Mouse (Mus musculus): ENCODE measurements around the gene Zfp605. TPM values are rescaled to one million over a fixed set of nuclear protein-coding genes. Genes with fewer than 3 reads are reported as not detected.

Zfp605 gene
- polyA plus RNA-seq, 1 experiment = 2.2 TPM

DNA sequence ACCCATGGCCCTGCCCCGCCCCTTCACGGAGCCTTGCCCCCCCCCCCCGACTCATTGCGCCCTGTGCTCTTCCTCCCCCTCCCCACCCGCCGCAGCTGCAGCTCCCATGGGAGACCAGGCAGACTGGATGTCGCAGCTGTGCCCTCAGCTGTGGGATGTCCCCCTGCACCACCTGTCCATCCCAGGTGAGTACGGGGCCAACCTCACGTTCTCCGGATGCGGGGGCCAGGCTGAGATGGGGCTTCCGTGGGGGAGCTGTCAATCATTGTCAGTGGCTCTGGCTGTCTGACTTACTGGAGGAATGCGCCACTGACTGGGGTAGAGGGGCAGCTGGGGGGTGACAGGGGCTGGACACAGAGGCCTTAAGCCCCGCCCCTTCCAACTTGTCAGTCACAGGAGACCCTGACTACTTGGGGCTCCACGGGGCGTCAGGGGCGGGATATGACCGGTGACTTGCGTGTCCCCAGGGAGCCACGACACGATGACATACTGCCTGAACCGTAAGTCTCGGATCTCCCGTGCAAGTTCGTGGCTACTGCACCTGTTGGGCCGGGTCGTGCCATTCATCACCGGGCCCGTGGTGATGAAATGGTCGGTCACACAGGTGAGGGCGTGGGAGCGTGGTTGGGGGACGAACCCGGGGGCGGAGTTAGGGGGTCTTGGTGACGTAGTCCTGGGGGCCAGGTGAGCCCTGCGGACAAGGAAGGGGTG lies 8.8 kb upstream of the Zfp605 start:
- no peaks in the 10 kb centered on the region for H3K27me3 ChIP-seq (ENCODE audit: control insufficient read depth, insufficient read depth, insufficient read length)
- H3K36me3 ChIP-seq (ENCODE audit: control insufficient read depth, insufficient read depth) = peaks cover 31% of the 10 kb centered on the region
- no peak overlapping the region for H3ac ChIP-seq (ENCODE audit: control insufficient read depth, insufficient read length, low read depth)
- no peak for TF ChIP-seq USF1 (IDR thresholded peaks at IDR 0.05; ENCODE audit: low read depth)
- peak; percentile 22 for TF ChIP-seq MYOD1 (IDR thresholded peaks at IDR 0.05; ENCODE audit: control insufficient read depth, insufficient read length, low read depth)
- H3K79me2 ChIP-seq (ENCODE audit: control insufficient read depth, insufficient read depth) = peaks cover 19% of the 10 kb centered on the region
- peaks cover 8% of the 10 kb centered on the region for H3K79me3 ChIP-seq (ENCODE audit: low read depth)
- no peak overlapping the region for H3K4me3 ChIP-seq (ENCODE audit: insufficient read depth, poor library complexity, severe bottlenecking)

DNA sequence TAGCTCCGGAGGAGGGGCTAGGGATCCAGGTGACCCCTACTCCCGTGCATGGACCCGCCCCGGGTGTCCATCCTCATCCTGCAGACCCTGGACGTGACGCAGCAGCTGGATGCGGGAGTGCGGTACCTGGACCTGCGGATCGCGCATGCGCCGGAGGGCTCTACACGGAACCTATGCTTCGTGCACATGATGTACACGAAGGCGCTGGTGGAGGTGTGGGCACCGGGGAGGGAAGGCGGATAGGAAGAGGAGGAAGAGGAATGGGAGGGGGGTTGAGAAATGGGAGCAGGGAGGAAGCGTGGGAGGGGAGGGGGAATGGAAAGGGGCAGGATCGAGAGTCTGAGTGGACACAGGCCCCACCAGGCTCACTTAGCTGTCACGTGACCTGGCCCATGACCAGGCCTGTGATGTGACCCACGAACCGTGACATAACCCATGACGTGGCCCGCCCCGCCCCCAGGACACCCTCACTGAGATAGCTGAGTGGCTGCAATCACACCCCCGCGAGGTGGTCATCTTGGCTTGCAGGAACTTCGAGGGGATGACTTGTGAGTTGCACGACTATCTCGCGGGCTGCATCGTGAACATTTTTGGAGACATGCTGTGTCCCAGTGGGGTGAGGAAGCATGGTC lies 8.1 kb upstream of the Zfp605 start:
- H3ac ChIP-seq (ENCODE audit: control insufficient read depth, insufficient read length, low read depth) = no peak overlapping the region
- H3K27me3 ChIP-seq (ENCODE audit: control insufficient read depth, insufficient read depth, insufficient read length) = no peaks in the 10 kb centered on the region
- H3K79me2 ChIP-seq (ENCODE audit: control insufficient read depth, insufficient read depth) = peaks cover 27% of the 10 kb centered on the region
- peaks cover 36% of the 10 kb centered on the region for H3K36me3 ChIP-seq (ENCODE audit: control insufficient read depth, insufficient read depth)
- no peak overlapping the region for H3K4me3 ChIP-seq (ENCODE audit: insufficient read depth, poor library complexity, severe bottlenecking)
- TF ChIP-seq USF1 (IDR thresholded peaks at IDR 0.05; ENCODE audit: low read depth) (peak; percentile 17), MAX (IDR thresholded peaks at IDR 0.05) (no peak)
- peaks cover 16% of the 10 kb centered on the region for H3K79me3 ChIP-seq (ENCODE audit: low read depth)

- Histone ChIP-seq H3K36me3 (ENCODE audit: control insufficient read depth, insufficient read depth) (peaks cover 36% of the 10 kb centered on the region), H3K27me3 (ENCODE audit: control insufficient read depth, insufficient read depth, insufficient read length) (no peaks in the 10 kb centered on the region), H3ac (ENCODE audit: control insufficient read depth, insufficient read length, low read depth) (no peak overlapping the region), H3K79me2 (ENCODE audit: control insufficient read depth, insufficient read depth) (peaks cover 32% of the 10 kb centered on the region), H3K79me3 (ENCODE audit: low read depth) (peaks cover 19% of the 10 kb centered on the region), H3K4me3 (ENCODE audit: insufficient read depth, poor library complexity, severe bottlenecking) (no peak overlapping the region)
- no peak for TF ChIP-seq MYOG (IDR thresholded peaks at IDR 0.05; ENCODE audit: control insufficient read depth, extremely low read depth, insufficient read length)
- no peak for TF ChIP-seq MAX (IDR thresholded peaks at IDR 0.05)
- no peak for TF ChIP-seq FOSL1 (IDR thresholded peaks at IDR 0.05; ENCODE audit: insufficient read depth, low read length, poor library complexity, severe bottlenecking)
- no peak for TF ChIP-seq USF1 (IDR thresholded peaks at IDR 0.05; ENCODE audit: low read depth)
- no peak for TF ChIP-seq MYOD1 (IDR thresholded peaks at IDR 0.05; ENCODE audit: control insufficient read depth, insufficient read length, low read depth)
- no peak for TF ChIP-seq CEBPB (IDR thresholded peaks at IDR 0.05; ENCODE audit: low read depth)
- no peak for TF ChIP-seq CTCF (IDR thresholded peaks at IDR 0.05; ENCODE audit: control insufficient read depth, insufficient read depth, insufficient read length)
These were observed 7.5 kb upstream of the Zfp605 start for GRCm38 (mm10) chr5:110102429-110102828.

GRCm38 (mm10) chr5:110102853-110103625 lies 6.9 kb upstream of the Zfp605 start:
- Histone ChIP-seq H3K4me3 (ENCODE audit: insufficient read depth, poor library complexity, severe bottlenecking) (no peak overlapping the region), H3K36me3 (ENCODE audit: control insufficient read depth, insufficient read depth) (peaks cover 36% of the 10 kb centered on the region), H3K79me2 (ENCODE audit: control insufficient read depth, insufficient read depth) (peaks cover 32% of the 10 kb centered on the region), H3K27me3 (ENCODE audit: control insufficient read depth, insufficient read depth, insufficient read length) (no peaks in the 10 kb centered on the region), H3K79me3 (ENCODE audit: low read depth) (peaks cover 19% of the 10 kb centered on the region), H3ac (ENCODE audit: control insufficient read depth, insufficient read length, low read depth) (no peak overlapping the region)
- TF ChIP-seq USF1 (IDR thresholded peaks at IDR 0.05; ENCODE audit: low read depth) = no peak
- no peak for TF ChIP-seq FOSL1 (IDR thresholded peaks at IDR 0.05; ENCODE audit: insufficient read depth, low read length, poor library complexity, severe bottlenecking)
- no peak for TF ChIP-seq MYOG (IDR thresholded peaks at IDR 0.05; ENCODE audit: control insufficient read depth, extremely low read depth, insufficient read length)
- no peak for TF ChIP-seq CEBPB (IDR thresholded peaks at IDR 0.05; ENCODE audit: low read depth)
- TF ChIP-seq CTCF (IDR thresholded peaks at IDR 0.05; ENCODE audit: control insufficient read depth, insufficient read depth, insufficient read length) = no peak
- no peak for TF ChIP-seq MAX (IDR thresholded peaks at IDR 0.05)
- no peak for TF ChIP-seq MYOD1 (IDR thresholded peaks at IDR 0.05; ENCODE audit: control insufficient read depth, insufficient read length, low read depth)

DNA sequence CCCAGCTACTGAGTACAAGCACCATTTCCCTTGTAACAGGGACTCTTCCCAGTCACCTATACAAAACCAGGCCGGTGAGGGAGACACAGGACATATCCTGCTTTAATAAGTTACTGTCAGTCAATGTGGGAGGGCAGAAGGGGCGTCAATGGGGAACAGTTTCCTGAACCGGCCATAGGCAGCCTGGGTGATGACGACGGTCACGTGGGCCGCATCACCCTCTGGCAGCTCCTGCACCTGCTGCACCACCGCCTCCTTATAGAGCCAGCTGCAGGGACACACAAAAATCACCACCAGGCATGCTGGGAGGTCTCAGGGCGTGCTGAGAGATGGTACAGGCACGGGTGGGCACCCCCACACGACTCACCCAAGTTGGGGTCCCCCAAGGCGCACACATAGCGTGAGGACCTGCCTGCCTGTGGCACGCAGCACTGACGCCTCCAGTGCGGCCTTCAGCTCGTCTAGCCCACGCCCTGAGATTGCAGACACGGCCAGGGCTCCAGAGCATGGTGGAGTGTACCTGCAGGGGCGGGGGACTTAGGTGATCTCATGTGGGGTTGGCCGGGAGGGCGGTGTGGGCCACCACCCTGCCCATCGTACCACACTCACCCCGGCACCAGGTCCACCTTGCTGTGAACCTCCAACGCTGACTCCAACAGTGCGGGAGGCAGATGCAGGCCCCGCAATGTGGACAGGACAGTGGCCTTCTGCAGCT lies 5.8 kb upstream of the Zfp605 start:
- TF ChIP-seq USF1 (IDR thresholded peaks at IDR 0.05; ENCODE audit: low read depth) (no peak), MYOD1 (IDR thresholded peaks at IDR 0.05; ENCODE audit: control insufficient read depth, insufficient read length, low read depth) (no peak), MYOG (IDR thresholded peaks at IDR 0.05; ENCODE audit: control insufficient read depth, extremely low read depth, insufficient read length) (no peak)
- Histone ChIP-seq H3K79me2 (ENCODE audit: control insufficient read depth, insufficient read depth) (peaks cover 32% of the 10 kb centered on the region), H3ac (ENCODE audit: control insufficient read depth, insufficient read length, low read depth) (no peak overlapping the region), H3K36me3 (ENCODE audit: control insufficient read depth, insufficient read depth) (peaks cover 36% of the 10 kb centered on the region), H3K4me3 (ENCODE audit: insufficient read depth, poor library complexity, severe bottlenecking) (no peak overlapping the region), H3K27me3 (ENCODE audit: control insufficient read depth, insufficient read depth, insufficient read length) (no peaks in the 10 kb centered on the region), H3K79me3 (ENCODE audit: low read depth) (peaks cover 19% of the 10 kb centered on the region)

All from C2C12 (cell line).